Mouse (Mus musculus) activated CD4-positive, CD25-positive, alpha-beta regulatory T cell, adult 4 months (primary cell): ENCODE results near the gene Zfp646. TPM values are rescaled to one million over a fixed set of nuclear protein-coding genes. Genes with fewer than 3 reads are reported as not detected.

Experiments
- ATAC-seq: one replicate; pipeline ENCODE4 v1.8.0; 2017
- polyA plus RNA-seq, 2 experiments: library from polyadenylated mRNA; unstranded; fragments of 100-300 nt; shearing (Covaris generic); gene quantifications; one replicate each; pipeline ENCODE4 v1.2.1; 2017

Zfp646 gene
- polyA plus RNA-seq, 2 experiments from 2014 or later, result 20.0 to 28.1 TPM

DNA sequence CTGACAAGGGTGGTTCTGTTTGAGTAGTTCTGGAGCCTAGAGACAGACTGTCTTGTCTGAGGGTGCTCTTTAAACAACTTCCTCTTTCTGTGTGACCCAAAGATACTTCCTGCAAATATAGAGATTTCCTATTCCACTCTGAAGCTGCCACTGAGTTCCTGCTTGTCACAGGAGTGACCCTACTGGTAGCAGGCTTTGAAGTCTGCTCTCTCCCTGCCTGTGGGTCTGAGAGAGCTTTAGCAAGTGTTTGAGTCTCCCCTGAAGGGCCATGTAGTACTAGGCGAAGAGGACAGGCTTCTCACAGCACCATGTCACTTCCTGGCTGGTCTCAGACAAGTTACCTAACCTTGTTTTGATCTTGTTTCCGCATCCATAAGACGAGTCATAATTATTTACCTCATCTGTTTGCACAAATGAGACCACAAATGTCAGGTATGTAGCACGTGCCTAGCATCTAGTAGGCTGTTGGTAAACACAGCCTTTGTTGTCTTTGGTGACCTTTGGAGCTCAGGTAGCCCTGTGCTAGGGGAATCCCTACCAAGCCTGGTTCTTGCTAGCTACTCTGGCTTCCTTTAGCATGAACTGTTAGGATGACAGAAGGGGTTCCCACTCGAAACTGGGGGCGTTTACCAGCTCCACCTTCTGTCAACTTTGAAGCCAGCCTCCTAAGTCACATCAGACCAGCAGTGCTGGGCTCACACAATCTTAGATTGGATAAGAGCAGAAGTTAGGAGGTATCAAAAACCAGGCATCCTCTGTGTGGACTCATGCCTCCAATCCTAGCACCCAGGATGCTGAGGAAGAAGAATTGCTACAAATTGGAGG, 46.6 kb downstream of the Zfp646 start:
- ATAC-seq, result peak; percentile 87

DNA sequence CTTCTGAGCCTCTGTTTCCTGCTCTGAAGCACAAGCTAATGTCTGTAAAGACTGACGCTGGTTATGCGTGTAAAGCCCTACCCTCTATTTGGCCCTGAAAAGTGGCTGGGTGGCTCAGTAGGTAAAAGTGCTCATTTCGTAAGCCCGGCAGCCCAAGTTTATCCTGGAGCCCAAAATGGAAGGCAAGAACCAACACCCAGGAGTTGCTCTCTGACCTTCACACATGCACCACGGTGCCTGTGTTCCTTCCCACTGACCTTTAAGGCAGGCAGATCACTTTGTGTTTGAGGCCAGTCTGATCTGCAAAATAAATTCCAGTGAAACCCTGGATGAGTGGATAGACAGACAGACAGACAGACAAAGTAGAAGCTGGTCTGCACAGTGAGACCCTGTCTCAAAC, 47.7 kb downstream of the Zfp646 start:
- ATAC-seq, result no peak

GRCm38 (mm10) chr7:127925252-127925651, 49.2 kb downstream of the Zfp646 start:
- no peak for ATAC-seq

GRCm38 (mm10) chr7:127926066-127926465, 50.0 kb downstream of the Zfp646 start:
- no peak for ATAC-seq

DNA sequence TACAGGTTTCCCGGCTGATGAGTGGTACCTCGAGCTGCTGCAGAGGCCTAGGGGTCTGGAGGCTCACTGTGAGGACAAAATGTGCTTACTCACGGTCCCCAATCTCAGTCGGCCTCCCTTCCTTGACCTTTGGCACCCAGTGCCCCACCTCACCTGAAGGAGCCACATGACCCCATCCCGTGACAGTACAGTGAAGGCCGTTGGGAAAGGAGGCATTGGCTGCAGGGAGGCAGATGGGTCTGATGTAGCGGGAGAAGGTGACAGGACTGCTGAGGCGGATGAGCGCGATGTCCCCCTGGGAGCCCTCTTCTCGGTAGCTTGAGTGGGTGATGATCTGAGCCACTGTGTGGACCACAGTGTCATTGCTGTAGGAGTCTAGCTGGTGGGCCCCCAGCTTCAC, 50.8 kb downstream of the Zfp646 start:
- no peak for ATAC-seq

DNA sequence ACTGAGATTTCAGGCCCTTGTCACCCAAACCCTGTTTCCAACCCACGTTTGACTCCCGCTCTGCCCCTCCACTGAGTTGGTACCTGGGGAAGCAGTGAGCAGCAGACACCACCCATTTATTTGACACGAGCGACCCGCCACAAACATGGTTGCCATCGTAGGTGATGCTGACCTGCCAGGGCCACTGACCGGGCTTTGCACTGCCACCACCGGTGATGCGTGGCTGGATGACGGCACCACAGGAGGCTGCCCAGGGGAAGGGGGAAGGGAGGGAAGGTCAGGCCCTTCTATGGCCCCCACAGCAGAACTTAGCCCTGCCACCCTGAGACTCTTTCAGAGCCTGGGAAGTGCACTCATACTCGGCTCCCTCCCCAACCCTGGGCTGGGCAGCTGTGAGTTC, 51.7 kb downstream of the Zfp646 start:
- no peak for ATAC-seq

GRCm38 (mm10) chr7:127928596-127928995, 52.6 kb downstream of the Zfp646 start:
- ATAC-seq, result no peak

DNA sequence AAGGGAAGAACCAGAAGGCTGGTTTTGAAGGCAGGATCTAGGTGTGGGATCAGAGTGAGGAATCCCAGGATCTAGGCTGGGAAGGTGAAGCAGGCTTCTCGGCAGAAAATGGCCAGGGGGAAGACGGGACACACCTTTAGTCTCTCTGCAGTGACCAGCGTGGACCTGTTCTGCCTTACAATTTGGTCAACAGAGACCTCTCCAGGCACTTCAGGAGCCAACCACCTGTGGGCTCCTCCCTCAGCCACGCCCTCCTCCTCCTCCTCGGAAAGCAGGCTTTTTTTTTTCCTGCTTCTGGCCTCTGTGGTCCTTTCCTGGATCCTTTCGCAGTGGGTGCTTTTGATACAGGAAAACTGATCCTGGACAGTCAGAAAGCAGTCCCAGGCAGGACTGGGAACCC, 53.9 kb downstream of the Zfp646 start, which contains the start of gene Prss8:
Gene Prss8, minus strand, starts transcription at position 182 of the 400 bp plus-strand sequence.
- no peak for ATAC-seq

- ATAC-seq, result no peak
Measured at GRCm38 (mm10) chr7:127930636-127931035, 54.6 kb downstream of the Zfp646 start.

DNA sequence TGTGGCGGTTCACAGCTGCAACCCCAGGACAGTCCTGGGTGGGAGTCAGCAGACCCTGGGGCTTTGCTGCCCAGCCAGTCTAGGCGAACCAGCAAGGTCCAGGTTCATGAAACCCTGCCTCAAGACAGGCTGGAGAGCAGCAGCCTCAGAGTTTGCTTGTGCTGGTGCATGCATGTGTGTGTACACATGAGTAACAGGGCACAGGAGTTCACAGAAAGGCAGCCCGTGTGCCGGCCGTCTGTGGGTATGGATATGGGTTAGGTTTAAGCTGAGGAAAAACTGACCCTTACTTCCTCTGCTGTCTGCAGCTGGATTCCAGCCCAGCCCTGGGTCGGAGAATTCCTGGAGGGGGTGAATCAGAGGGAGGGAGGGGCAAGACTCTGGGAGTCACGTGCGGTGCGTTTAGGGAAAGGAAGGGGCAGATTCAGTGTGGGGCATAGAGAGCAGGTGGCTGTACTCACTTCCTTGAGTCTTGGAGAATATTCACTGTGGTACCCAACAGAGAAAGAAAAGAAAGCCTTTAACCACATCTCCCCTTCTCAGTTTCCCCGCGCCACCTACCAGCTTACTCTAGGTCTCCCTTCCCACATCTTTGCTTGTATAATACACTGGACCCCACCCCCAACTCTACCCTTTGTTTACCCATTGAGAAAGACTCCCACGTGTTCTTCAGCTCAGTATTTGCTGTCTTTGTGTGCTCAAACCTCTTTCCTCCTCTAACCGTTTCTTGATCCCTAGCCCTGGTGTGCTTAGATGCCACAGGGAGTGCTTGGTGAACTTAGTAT, 55.5 kb downstream of the Zfp646 start:
- ATAC-seq, result no peak

- ATAC-seq, result no peak
Measured at GRCm38 (mm10) chr7:127932273-127933031, 56.4 kb downstream of the Zfp646 start.

DNA sequence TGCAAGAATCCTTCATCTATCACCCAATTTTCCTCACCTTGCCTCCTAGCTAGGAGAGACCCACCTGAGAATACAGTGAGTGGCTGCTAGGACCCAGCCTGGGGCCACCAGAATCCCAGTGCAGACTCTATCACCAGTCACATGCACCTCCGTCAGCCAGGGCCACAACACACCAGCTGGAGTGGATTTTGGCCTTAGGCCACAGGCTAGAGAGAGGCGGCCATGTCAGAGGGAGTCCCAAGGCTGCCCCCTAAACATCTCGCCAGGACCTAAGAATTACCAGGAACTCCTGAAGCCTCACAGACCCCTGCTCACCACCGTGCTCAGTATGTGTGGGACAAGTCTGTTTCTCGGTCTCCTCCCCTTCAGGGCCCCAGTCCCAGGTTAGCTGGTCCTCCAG, 58.1 kb downstream of the Zfp646 start:
- ATAC-seq, result no peak

DNA sequence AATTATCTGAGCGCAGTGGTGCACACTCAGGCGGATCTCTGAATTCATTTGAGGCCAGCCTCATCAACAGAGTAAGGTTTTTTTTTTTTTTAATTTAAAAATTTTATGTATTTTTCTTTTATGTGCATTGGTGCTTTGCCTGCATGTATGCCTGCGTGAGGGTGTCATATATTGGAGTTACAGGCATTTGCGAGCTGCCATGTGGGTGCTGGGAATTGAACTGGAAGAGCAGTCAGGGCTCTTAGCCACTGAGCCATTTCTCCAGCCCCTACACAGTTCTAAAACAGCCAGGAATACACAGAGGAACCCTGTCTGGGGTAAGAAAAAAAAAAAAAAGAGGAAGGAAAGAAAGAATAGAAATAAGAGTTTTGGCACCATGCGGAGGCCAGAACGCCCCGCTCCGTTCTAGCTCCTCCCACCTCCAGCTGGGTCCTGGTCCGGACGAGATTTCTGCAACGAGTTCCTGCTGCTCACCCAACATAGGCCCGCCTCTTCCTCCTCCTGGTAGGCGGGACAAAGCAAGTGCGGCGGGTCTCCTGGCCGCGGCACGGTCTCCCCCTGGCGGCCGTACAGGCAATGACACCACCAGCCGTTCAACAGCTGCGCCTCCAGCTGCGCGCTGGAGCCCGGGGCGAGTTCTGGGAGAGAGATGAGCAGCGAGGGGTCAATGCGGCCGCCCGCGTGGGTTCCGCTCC, 59.2 kb downstream of the Zfp646 start:
- ATAC-seq, result peak; percentile 97

Other genes with a start within 250 kb of the Zfp646 start
- 1 to 10 TPM; 4.2 to 6.2 TPM for gene Bcl7c, start 167.3 kb upstream of the Zfp646 start, polyA plus RNA-seq
- gene Ctf1, start 163.5 kb upstream of the Zfp646 start, polyA plus RNA-seq, result not detected
- not detected for gene Ctf2, start 144.1 kb upstream of the Zfp646 start, polyA plus RNA-seq
- gene Fbxl19, start 131.7 kb upstream of the Zfp646 start, polyA plus RNA-seq, result under 1 TPM; 0.36 to 0.83 TPM
- gene Orai3, start 106.4 kb upstream of the Zfp646 start, polyA plus RNA-seq, result 10 to 100 TPM; 11.3 to 12.2 TPM
- 1 to 10 TPM; 6.3 to 7.4 TPM for gene Setd1a, start 99.6 kb upstream of the Zfp646 start, polyA plus RNA-seq
- gene Gm49388, start 90.6 kb upstream of the Zfp646 start, polyA plus RNA-seq, result not detected
- gene Hsd3b7, start 75.6 kb upstream of the Zfp646 start, polyA plus RNA-seq, result 1 to 10 TPM; 5.2 to 5.7 TPM
- 10 to 100 TPM; 49.3 to 54.6 TPM for gene Stx4a, start 51.9 kb upstream of the Zfp646 start, polyA plus RNA-seq
- under 1 TPM in 1 of 2 experiments, not detected in 1; 0.62 TPM for gene Stx1b, start 51.7 kb upstream of the Zfp646 start, polyA plus RNA-seq
- 10 to 100 TPM; 10.4 to 11.0 TPM for gene Zfp668, start 607 bp downstream of the Zfp646 start, polyA plus RNA-seq
- under 1 TPM in 1 of 2 experiments, not detected in 1; 0.22 TPM for gene Prss53, start 14.7 kb downstream of the Zfp646 start, polyA plus RNA-seq
- not detected for gene Gm21974, start 19.2 kb downstream of the Zfp646 start, polyA plus RNA-seq
- 10 to 100 TPM; 20.9 to 31.8 TPM for gene Vkorc1, start 19.4 kb downstream of the Zfp646 start, polyA plus RNA-seq
- gene Bckdk, start 27.9 kb downstream of the Zfp646 start, polyA plus RNA-seq, result 10 to 100 TPM; 62.4 to 77.7 TPM
- 10 to 100 TPM; 29.9 to 32.1 TPM for gene Kat8, start 36.3 kb downstream of the Zfp646 start, polyA plus RNA-seq
- gene Prss8, start 53.9 kb downstream of the Zfp646 start, polyA plus RNA-seq, result not detected
- 1 to 10 TPM; 2.1 to 3.6 TPM for gene Prss36, start 70.5 kb downstream of the Zfp646 start, polyA plus RNA-seq
- 10 to 100 TPM; 36.5 to 39.3 TPM for gene Fus, start 91.2 kb downstream of the Zfp646 start, polyA plus RNA-seq
- 100 to 1,000 TPM; 429 to 455 TPM for gene Pycard, start 117.6 kb downstream of the Zfp646 start, polyA plus RNA-seq
- gene Trim72, start 127.7 kb downstream of the Zfp646 start, polyA plus RNA-seq, result under 1 TPM in 1 of 2 experiments, not detected in 1; 0.36 TPM
- under 1 TPM; 0.66 to 0.94 TPM for gene Itgam, start 186.4 kb downstream of the Zfp646 start, polyA plus RNA-seq
- under 1 TPM in 1 of 2 experiments, not detected in 1; 0.08 TPM for gene Gm49368, start 186.5 kb downstream of the Zfp646 start, polyA plus RNA-seq